7 mouse cellular contexts compared by ENCODE assay signal in genomic region chr2:165886482-165886856, GRCm38 (mm10). TPM values are rescaled to one million over a fixed set of nuclear protein-coding genes. Genes with fewer than 3 reads are reported as not detected.
DNase-seq lines count a peak whose midpoint lies in the region; ATAC-seq and TF ChIP-seq lines count a peak whose summit lies in the region.

No protein-coding gene starts in this region.

- ATAC-seq in neural tube, embryonic 14.5 days (ENCODE audit: low read depth) = no peak

- intact Hi-C loops in heart, postnatal 10 days (cut with DNase I) = no loop called here

- H3K4me3 ChIP-seq in ES-E14 (ENCODE audit: insufficient read depth in 1 of 2, low read depth in 1 of 2, low read length in 2 of 2, poor library complexity in 1 of 2, severe bottlenecking in 1 of 2) = peak overlapping the region; percentile 12 to 30; a peak in 3 of 4 replicates
- peak overlapping the region; percentile 34 for H3K4me3 ChIP-seq in limb, embryonic 10.5 days
- no peak overlapping the region for H3K4me3 ChIP-seq in neural tube, embryonic 14.5 days (ENCODE audit: low read depth, low read length)

- H3K4me2 ChIP-seq in neural tube, embryonic 14.5 days (ENCODE audit: low read depth, low read length) = no peak overlapping the region; the same call in 1 of the 2 replicates

- no peaks in the 10 kb centered on the region for H3K9me3 ChIP-seq in ES-E14 (ENCODE audit: control insufficient read depth, insufficient read depth, low read depth, low read length)
- no peaks in the 10 kb centered on the region for H3K9me3 ChIP-seq in limb, embryonic 10.5 days (replicated peaks)
- H3K9me3 ChIP-seq in neural tube, embryonic 14.5 days (ENCODE audit: control insufficient read depth, low read length) = no peaks in the 10 kb centered on the region

- H3K27me3 ChIP-seq in limb, embryonic 10.5 days (ENCODE audit: low read depth, poor library complexity, severe bottlenecking) = no peaks in the 10 kb centered on the region
- H3K27me3 ChIP-seq in neural tube, embryonic 14.5 days (ENCODE audit: control insufficient read depth, insufficient read depth, low read length) = no peaks in the 10 kb centered on the region

- WGBS in limb, embryonic 10.5 days = under 1% methylated on average over 3 of the region's 3 CpGs
- WGBS in neural tube, embryonic 14.5 days = 1% methylated on average over 3 of the region's 3 CpGs

- in situ Hi-C loops in ES-E14 (cut with MboI; ENCODE audit: low sequenced_read_pairs in 2 of 2, unreplicated experiment in 2 of 2) = no loop called here

- DNase-seq in 3T3-L1 (ENCODE audit: low read depth, low spot score) (peak; percentile 77), ES-E14 (ENCODE audit: low read depth, low spot score) (no peak)
- DNase-seq in cerebellum, postnatal 36 days = peak; percentile 55 to 60
- peak; percentile 64 to 72 for DNase-seq in heart, postnatal 10 days
- DNase-seq in limb, embryonic 10.5 days (ENCODE audit: low spot score) = peak; percentile 60
- DNase-seq in layer of hippocampus, postnatal 36 days = no peak

- H3K9ac ChIP-seq in ES-E14 (ENCODE audit: insufficient read depth, low read depth, low read length, poor library complexity, severe bottlenecking) = peak overlapping the region; percentile 48; the same call in 1 of the 2 replicates
- H3K9ac ChIP-seq in neural tube, embryonic 14.5 days (replicated peaks; ENCODE audit: low read depth, low read length) = 0 out of 2 replicates have a peak overlapping the region, but pooled peaks have one; percentile 5

- peaks cover 21 to 31% of the 10 kb centered on the region in 2 experiments for H3K4me1 ChIP-seq in ES-E14 (ENCODE audit: control insufficient read depth in 2 of 2, insufficient read depth in 2 of 2, low read length in 2 of 2, poor library complexity in 1 of 2)
- H3K4me1 ChIP-seq in limb, embryonic 10.5 days = peaks cover 94% of the 10 kb centered on the region
- H3K4me1 ChIP-seq in neural tube, embryonic 14.5 days (ENCODE audit: control insufficient read depth, insufficient read depth, low read length) = peaks cover 74% of the 10 kb centered on the region

- H3K36me3 ChIP-seq in ES-E14 (ENCODE audit: control insufficient read depth, insufficient read depth, low read length, poor library complexity, severe bottlenecking) = peaks cover 2% of the 10 kb centered on the region; the same call in 1 of the 2 replicates
- H3K36me3 ChIP-seq in limb, embryonic 10.5 days = no peaks in the 10 kb centered on the region
- no peaks in the 10 kb centered on the region for H3K36me3 ChIP-seq in neural tube, embryonic 14.5 days (ENCODE audit: control insufficient read depth, insufficient read depth, low read length)

- H3K27ac ChIP-seq in ES-E14 (ENCODE audit: insufficient read depth, low read depth, low read length, poor library complexity, severe bottlenecking) = peak overlapping the region; percentile 81
- peak overlapping the region; percentile 98 for H3K27ac ChIP-seq in limb, embryonic 10.5 days
- peak overlapping the region; percentile 99 for H3K27ac ChIP-seq in neural tube, embryonic 14.5 days (ENCODE audit: low read depth, low read length)

TF ChIP-seq in ES-E14, 5 proteins besides CTCF, POLR2A, EP300 and RAD21:
- TF ChIP-seq ZC3H11A (IDR thresholded peaks at IDR 0.05; ENCODE audit: borderline replicate concordance, low read depth, low read length) (no peak), ZNF384 (IDR thresholded peaks at IDR 0.05; ENCODE audit: low read depth, low read length) (no peak), CHD2 (IDR thresholded peaks at IDR 0.05; ENCODE audit: low read depth, low read length) (no peak), MAFK (IDR thresholded peaks at IDR 0.05; ENCODE audit: insufficient read depth, low read depth, low read length) (no peak), HCFC1 (IDR thresholded peaks at IDR 0.05; ENCODE audit: borderline replicate concordance, insufficient read depth, low read length) (no peak)

RNA-seq across cellular contexts. Expression of gene Zmynd8, which starts 12.3 kb away (rescaled TPM):
- 49.7 and 60.5 TPM in 2 replicates for total RNA-seq in ES-E14 (2012; rRNA removed)
- total RNA-seq in heart, postnatal 10 days (2021) = 10 to 100 TPM; 48.7 to 55.5 TPM
- polyA plus RNA-seq in limb, embryonic 10.5 days (2016; fragmentation: Nextera tagmentation; extraction: Ambion mirVana) = 59.3 and 59.5 TPM in 2 replicates
- polyA plus RNA-seq in neural tube, embryonic 14.5 days (2014; fragmentation: Nextera tagmentation; extraction: Ambion mirVana) = 63.4 and 69.3 TPM in 2 replicates
- 100 to 1,000 TPM; 162 to 181 TPM for total RNA-seq in layer of hippocampus, postnatal 36 days (2021)

Comparison
In these comparisons a context has a peak if more than half of its experiments do, and no peak if none do; other contexts are left out.
1. DNase-seq: peak in 3T3-L1 (single experiment), cerebellum, postnatal 36 days (2 of 2), heart, postnatal 10 days (2 of 2) and limb, embryonic 10.5 days (single experiment); none in ES-E14 (single experiment) and layer of hippocampus, postnatal 36 days (0 of 2).
2. Peak in every context shown above with its lines, with median percentiles within 50 percentile points of each other: H3K27ac ChIP-seq.